8 mouse cellular contexts compared by ENCODE assay signal in genomic region chr4:118275601-118276519, GRCm38 (mm10). TPM values are rescaled to one million over a fixed set of nuclear protein-coding genes. Genes with fewer than 3 reads are reported as not detected.
A peak's percentile ranks its signal among the peaks of the same experiment; 100 is the strongest.
DNase-seq lines count a peak whose midpoint lies in the region; ATAC-seq and TF ChIP-seq lines count a peak whose summit lies in the region.

No protein-coding gene starts in this region.

- H3K27me3 ChIP-seq in kidney, postnatal 0 days (ENCODE audit: insufficient read depth, low read length) = no peaks in the 10 kb centered on the region
- H3K27me3 ChIP-seq in forebrain, embryonic 15.5 days = no peaks in the 10 kb centered on the region
- H3K27me3 ChIP-seq in liver, embryonic 12.5 days (replicated peaks) = no peaks in the 10 kb centered on the region
- H3K27me3 ChIP-seq in neural tube, embryonic 12.5 days (replicated peaks) = no peaks in the 10 kb centered on the region

- peak; percentile 33 for ATAC-seq in kidney, postnatal 0 days (replicated peaks; ENCODE audit: low FRiP score, low read depth)
- peak; percentile 68 for ATAC-seq in forebrain, embryonic 15.5 days (replicated peaks)
- no peak; the same call in 1 of the 2 replicates for ATAC-seq in liver, embryonic 12.5 days
- ATAC-seq in neural tube, embryonic 12.5 days (ENCODE audit: low FRiP score, low read depth) = peak; percentile 79

- no peaks in the 10 kb centered on the region for H3K9me3 ChIP-seq in kidney, postnatal 0 days (replicated peaks; ENCODE audit: low read length)
- H3K9me3 ChIP-seq in forebrain, embryonic 15.5 days = no peaks in the 10 kb centered on the region
- no peaks in the 10 kb centered on the region for H3K9me3 ChIP-seq in liver, embryonic 12.5 days (replicated peaks)
- H3K9me3 ChIP-seq in neural tube, embryonic 12.5 days = no peaks in the 10 kb centered on the region

- no peak for TF ChIP-seq CTCF in kidney, postnatal 0 days (IDR thresholded peaks at IDR 0.05; ENCODE audit: low read depth)

- peaks cover 63% of the 10 kb centered on the region for H3K4me1 ChIP-seq in kidney, postnatal 0 days (replicated peaks; ENCODE audit: insufficient read depth, low read length)
- peaks cover 74% of the 10 kb centered on the region for H3K4me1 ChIP-seq in forebrain, embryonic 15.5 days
- peaks cover 55% of the 10 kb centered on the region for H3K4me1 ChIP-seq in liver, embryonic 12.5 days
- peaks cover 80% of the 10 kb centered on the region for H3K4me1 ChIP-seq in neural tube, embryonic 12.5 days

- 80% methylated on average over 6 of the region's 6 CpGs for WGBS in kidney, postnatal 0 days
- WGBS in forebrain, embryonic 15.5 days = 67% methylated on average over 6 of the region's 6 CpGs
- 74% methylated on average over 6 of the region's 6 CpGs for WGBS in liver, embryonic 12.5 days (ENCODE audit: insufficient replicate concordance)
- 61% methylated on average over 6 of the region's 6 CpGs for WGBS in neural tube, embryonic 12.5 days

- H3K9ac ChIP-seq in kidney, postnatal 0 days (ENCODE audit: low read depth, low read length) = no peak overlapping the region
- 0 out of 2 replicates have a peak overlapping the region, but pooled peaks have one; percentile 2 for H3K9ac ChIP-seq in forebrain, embryonic 15.5 days (replicated peaks)
- no peak overlapping the region for H3K9ac ChIP-seq in liver, embryonic 12.5 days
- peak overlapping the region; percentile 26; the same call in 1 of the 2 replicates for H3K9ac ChIP-seq in neural tube, embryonic 12.5 days

- H3K36me3 ChIP-seq in kidney, postnatal 0 days (ENCODE audit: insufficient read depth, low read length) = peaks cover 3% of the 10 kb centered on the region; the same call in 1 of the 2 replicates
- peaks cover 8% of the 10 kb centered on the region for H3K36me3 ChIP-seq in forebrain, embryonic 15.5 days
- H3K36me3 ChIP-seq in liver, embryonic 12.5 days = peaks cover 13% of the 10 kb centered on the region
- H3K36me3 ChIP-seq in neural tube, embryonic 12.5 days = peaks cover 38% of the 10 kb centered on the region

- no peak for DNase-seq in kidney, postnatal 0 days (ENCODE audit: low spot score)
- DNase-seq in kidney, adult 9 months = no peak
- DNase-seq in spleen, postnatal 10 days (ENCODE audit: low spot score in 2 of 2) = no peak
- DNase-seq in layer of hippocampus, adult 18-20 months (ENCODE audit: low spot score in 2 of 2) = no peak
- no peak for DNase-seq in right cerebral cortex, postnatal 36 days (ENCODE audit: low spot score in 2 of 2)

- H3K4me2 ChIP-seq in kidney, postnatal 0 days (ENCODE audit: low read length) = peak overlapping the region; percentile 19
- H3K4me2 ChIP-seq in forebrain, embryonic 15.5 days (replicated peaks) = peak overlapping the region; percentile 30
- 0 out of 2 replicates have a peak overlapping the region, but pooled peaks have one; percentile 3 for H3K4me2 ChIP-seq in liver, embryonic 12.5 days
- peak overlapping the region; percentile 42 for H3K4me2 ChIP-seq in neural tube, embryonic 12.5 days (replicated peaks)

- no peak overlapping the region for H3K4me3 ChIP-seq in kidney, postnatal 0 days (replicated peaks; ENCODE audit: low read depth, low read length)
- no peak overlapping the region for H3K4me3 ChIP-seq in forebrain, embryonic 15.5 days
- no peak overlapping the region for H3K4me3 ChIP-seq in liver, embryonic 12.5 days
- 0 out of 2 replicates have a peak overlapping the region, but pooled peaks have one; percentile 2 for H3K4me3 ChIP-seq in neural tube, embryonic 12.5 days

- peak overlapping the region; percentile 89 for H3K27ac ChIP-seq in kidney, postnatal 0 days
- peak overlapping the region; percentile 80 for H3K27ac ChIP-seq in forebrain, embryonic 15.5 days (replicated peaks)
- peak overlapping the region; percentile 30 for H3K27ac ChIP-seq in liver, embryonic 12.5 days
- peak overlapping the region; percentile 91 for H3K27ac ChIP-seq in neural tube, embryonic 12.5 days

RNA-seq across cellular contexts. Expression of gene Ptprf, which starts 15.3 kb away (rescaled TPM):
- 34.0 and 37.6 TPM in 2 replicates for polyA plus RNA-seq in kidney, postnatal 0 days (2015; fragmentation: Nextera tagmentation; extraction: Ambion mirVana)
- polyA plus RNA-seq in forebrain, embryonic 15.5 days (2015; fragmentation: Nextera tagmentation; extraction: Ambion mirVana) = 75.9 and 76.1 TPM in 2 replicates
- polyA plus RNA-seq in liver, embryonic 12.5 days (2016; fragmentation: Nextera tagmentation; extraction: Ambion mirVana) = 18.1 and 19.3 TPM in 2 replicates
- polyA plus RNA-seq in neural tube, embryonic 12.5 days (2016; fragmentation: Nextera tagmentation; extraction: Ambion mirVana) = 109 and 122 TPM in 2 replicates
- 10 to 100 TPM; 67.6 to 77.5 TPM for total RNA-seq in layer of hippocampus, adult 18-20 months (2021)

Comparison
In these comparisons a context has a peak if more than half of its experiments do, and no peak if none do; other contexts are left out.
1. H3K27ac ChIP-seq: peak in every context shown above with its lines; median percentile 91 in neural tube, embryonic 12.5 days; 89 in kidney, postnatal 0 days; 80 in forebrain, embryonic 15.5 days; 30 in liver, embryonic 12.5 days.
2. H3K9ac ChIP-seq: peak in forebrain, embryonic 15.5 days (single experiment) and neural tube, embryonic 12.5 days (single experiment); none in kidney, postnatal 0 days (single experiment) and liver, embryonic 12.5 days (single experiment).
3. Peak in every context shown above with its lines, with median percentiles within 50 percentile points of each other: H3K4me2 ChIP-seq.